Mouse (Mus musculus) T-helper 1 cell (primary cell): ENCODE results near the gene Nptn.

Experiments
- in situ Hi-C: fragments of 300-600 bp; cut with MboI, MseI; formaldehyde crosslinking; loops from one replicate; pipeline ENCODE4 v1.15.1; 2025; ENCODE audit warnings: high pct_unique_total_duplicates

Gene Nptn

DNA sequence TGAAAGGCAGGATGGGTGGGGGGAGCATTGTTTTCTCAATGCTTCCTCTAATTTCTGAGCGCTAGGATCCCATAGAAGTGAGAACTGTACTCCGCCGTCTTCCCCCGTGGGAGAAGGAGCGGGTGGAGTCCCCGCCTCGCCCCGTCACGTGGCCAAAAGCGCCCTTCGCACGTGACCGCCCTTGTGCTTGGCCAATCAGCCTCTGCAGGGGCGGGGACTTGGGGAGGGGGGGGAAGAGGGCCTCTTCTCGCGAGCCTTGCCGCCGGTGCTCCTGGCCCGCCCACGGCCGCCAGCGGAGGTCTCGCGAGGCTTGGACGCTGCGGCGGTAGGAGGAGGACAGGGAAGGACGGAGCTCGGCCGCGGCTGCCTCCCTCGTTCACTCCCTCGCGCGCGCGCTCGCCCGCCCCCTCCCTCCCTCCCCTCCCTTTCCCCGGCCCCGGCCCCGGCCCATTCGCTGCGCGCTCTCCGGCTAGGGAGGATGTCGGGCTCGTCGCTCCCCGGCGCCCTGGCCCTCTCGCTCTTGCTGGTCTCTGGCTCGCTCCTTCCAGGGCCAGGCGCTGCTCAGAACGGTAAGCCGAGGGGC, at the start of gene Nptn:
TSS of gene Nptn (plus strand) at position 283 of the 583 bp plus-strand sequence.
- in situ Hi-C loops, result loop anchor here (25.0 kb wide), 1 partner anchor 720 kb away; no protein-coding TSS in a partner anchor

DNA sequence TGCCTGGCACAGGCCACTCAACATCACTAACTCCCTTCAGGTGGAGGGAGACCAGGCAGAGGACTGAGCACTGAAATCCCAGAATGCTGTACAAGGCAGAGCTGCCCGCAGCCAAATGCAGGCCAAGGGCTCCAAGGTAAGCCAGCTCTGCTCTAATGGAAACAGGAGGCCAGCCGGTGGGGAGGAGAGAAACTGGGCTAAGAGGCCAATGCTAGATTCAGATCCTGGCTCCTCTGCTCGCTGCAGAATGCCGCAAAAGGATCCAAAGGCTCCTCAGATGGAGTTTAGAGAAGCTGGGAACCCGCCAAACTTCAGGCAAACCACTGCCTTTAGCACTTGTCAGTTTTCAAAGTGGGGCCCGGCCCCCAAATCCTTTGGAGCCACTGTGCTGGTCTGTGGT, 48.7 kb upstream of the Nptn start:
- in situ Hi-C loops, result no loop called here

DNA sequence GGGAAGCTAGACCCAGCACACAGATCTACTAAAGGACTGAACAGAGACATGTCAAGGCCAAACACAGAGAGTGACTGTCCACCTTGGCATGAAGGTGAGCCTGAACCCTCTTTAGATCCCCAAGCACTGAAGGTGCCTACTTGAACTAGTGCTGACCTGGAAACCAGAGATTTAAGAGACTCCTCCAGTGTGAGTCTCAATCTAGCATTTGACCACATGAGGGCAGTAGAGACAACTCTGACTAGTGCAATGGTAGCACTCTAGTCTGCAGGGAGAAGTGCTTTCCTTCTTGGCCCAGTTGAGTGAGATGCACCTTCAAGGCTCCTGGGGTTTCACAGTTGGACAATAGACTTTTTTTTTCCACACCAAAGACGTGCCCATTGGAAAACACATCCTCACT, 47.3 kb upstream of the Nptn start:
- in situ Hi-C loops, result loop anchor here (5.0 kb wide), 1 partner anchor 393 kb away; no protein-coding TSS in a partner anchor

DNA sequence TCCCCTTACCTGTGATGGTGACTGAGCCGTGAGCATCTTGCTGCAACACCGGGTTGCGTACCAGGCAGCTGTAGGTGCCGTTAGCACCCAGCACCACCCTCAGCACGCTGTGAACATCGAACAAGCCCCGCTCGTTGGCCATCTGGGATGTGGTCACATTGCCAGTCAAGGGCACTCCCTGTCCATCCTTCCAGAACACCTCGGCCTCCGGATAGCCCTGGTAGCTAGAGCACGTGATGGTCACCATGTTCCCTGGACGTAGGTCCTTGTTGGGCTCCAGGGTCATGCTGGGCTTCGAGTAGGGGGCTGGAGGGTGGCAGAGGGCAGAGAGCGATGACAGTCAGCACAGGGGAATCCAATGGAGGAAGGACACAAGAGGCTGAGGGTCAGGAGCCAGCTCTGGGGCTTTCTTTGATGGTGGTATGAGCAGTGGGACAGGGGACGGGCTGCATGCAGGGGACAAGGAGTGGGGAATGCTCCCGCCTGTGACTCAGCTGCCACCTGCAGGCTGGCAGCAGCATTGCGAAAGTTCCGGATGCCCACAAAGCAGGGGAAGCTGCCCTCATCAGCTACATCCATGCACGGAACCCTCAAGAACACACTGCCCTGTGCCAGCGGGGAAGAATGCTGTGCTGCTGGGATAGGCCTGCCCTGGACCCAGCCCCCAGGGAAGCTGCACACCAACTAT, 46.4 kb upstream of the Nptn start:
- in situ Hi-C loops, result loop anchor here (5.0 kb wide), 1 partner anchor 392 kb away; no protein-coding TSS in a partner anchor

DNA sequence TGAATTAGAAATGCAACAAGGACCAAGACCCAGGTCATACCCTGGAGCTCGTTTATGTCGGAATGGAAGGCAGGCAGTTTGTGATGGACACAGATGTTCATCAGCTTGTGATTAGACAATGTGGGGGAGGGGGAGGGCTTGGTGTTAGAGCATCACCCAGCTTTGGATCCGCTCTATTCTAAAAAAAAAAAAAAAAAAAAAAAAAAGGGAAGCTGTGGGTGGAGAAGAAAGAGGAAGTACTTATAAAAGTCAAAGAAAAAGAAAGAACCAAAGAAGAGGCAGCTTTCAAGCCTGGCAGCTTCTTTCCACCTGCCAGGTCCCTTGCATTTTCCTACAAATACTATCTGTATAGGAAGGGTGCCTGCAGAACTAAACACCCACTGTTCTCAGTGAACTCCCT, 44.3 kb upstream of the Nptn start:
- in situ Hi-C loops, result loop anchor here (5.0 kb wide), 1 partner anchor 390 kb away; no protein-coding TSS in a partner anchor

DNA sequence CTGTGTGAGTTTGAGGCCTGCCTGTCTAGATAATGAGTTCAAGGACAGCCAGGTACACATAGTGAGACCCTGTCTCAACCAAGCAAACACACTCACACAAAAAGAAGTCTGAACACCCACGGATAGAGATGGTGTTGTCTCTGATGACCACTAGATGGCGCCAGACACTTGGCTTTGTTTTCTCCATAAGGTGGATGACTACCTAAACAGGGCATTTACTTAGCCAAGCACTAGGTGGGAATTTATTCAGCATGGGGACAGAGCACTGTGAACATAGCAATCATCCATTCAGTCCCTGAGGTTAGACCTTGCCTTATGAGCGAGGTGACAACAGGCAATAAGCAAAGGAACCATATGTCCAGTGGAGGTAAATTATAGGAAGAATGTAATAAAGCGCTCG, 42.2 kb upstream of the Nptn start:
- in situ Hi-C loops, result loop anchor here (5.0 kb wide), 2 partner anchors 87 to 387 kb away; no protein-coding TSS in a partner anchor

DNA sequence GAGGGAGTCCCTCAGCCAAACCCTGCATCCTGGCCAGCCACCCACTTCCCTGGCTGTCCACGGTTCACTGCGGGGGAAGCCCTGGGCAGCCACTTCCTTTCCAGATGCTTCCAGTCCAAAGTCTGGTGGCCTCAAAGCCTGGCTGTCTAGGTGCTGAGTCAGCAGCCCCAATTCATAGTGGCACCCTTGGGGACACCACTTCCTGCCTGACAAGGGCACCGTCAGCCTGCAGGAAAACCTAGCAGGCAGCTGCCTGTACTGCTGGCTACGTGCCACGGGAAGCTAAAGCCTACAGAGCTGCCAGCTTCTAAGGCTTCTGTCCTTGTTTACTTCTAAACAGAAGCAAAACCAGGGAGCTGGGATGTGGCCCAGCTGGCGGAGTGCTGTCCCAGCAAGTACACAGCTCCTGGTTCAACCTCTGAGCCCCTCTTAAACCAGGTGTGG, 40.1 kb upstream of the Nptn start:
- in situ Hi-C loops, result loop anchor here (5.0 kb wide), 1 partner anchor 85 kb away; no protein-coding TSS in a partner anchor

DNA sequence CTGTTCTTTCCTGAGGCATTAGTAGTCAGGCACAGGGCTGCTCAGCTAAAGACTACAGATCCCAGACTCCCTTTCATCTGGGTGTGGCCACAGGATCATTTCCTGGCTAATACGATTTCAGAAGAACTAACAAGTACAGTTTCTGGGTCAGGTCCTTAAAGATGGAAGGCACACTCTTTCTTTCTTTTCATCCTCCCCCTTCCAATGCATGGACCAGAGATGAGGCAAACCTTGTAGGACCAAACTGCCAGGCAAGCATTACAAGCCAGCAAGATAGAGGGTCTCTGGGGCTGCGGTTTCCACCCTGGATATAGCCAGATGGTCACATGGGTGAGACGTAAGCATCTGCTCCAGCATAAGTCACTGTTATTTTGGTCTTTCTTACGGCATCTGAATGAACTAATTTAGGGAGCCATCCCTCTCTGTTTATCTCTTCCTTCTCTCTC, 37.1 kb upstream of the Nptn start:
- in situ Hi-C loops, result loop anchor here (5.0 kb wide), 1 partner anchor 82 kb away; no protein-coding TSS in a partner anchor

DNA sequence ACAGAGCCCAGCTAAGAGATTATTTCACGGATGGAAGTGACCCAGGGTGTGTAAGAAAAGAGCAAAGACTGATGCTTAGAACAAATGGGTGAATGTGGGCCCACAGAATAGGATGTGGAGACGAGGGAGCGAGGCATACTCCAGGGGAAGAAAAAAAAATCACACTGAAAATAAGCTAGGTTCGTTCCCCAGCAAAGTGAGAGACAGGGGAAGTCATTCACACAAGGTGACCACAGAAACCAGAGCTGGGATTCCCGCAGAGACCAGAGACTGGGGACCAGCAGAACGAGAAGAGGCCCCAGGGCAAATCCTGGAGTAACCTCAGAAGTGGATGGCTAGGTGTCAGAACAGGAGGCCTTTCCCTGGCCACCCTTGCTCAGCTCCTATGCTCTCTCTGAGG, 36.6 kb upstream of the Nptn start:
- in situ Hi-C loops, result no loop called here

DNA sequence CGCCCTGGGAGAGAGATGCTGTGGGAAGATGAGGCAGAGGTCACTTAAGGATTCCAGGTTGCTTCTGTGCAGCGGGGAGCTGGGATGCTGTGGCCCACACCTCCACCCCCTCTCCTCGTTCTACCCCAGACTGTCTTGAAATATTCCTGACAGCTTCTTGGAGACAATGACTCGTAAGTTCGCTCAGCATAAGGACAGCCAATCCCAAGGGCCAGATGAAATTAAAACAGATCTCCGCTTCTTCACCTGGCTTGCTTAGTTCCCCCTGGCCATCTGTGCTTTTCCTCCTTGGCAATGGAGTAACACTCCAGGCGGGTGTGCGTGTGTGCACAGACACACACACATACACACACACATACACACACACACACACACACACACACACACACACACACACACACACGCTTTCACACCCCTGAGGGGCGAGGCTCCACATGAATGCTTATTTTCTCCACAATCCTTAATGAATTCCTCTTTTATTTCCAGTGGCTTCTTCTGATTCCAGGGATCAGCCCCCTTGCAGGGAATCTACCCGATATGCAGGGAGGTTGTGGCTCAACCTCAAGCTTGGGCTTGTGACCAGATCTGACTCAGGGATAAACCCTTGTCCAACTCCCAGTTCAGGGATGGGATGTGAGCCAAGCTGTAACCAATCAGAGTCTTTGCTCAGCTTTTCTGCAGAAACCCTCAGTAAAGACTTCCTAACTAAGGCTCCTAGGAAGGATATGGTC, 35.2 kb upstream of the Nptn start:
- in situ Hi-C loops, result no loop called here

DNA sequence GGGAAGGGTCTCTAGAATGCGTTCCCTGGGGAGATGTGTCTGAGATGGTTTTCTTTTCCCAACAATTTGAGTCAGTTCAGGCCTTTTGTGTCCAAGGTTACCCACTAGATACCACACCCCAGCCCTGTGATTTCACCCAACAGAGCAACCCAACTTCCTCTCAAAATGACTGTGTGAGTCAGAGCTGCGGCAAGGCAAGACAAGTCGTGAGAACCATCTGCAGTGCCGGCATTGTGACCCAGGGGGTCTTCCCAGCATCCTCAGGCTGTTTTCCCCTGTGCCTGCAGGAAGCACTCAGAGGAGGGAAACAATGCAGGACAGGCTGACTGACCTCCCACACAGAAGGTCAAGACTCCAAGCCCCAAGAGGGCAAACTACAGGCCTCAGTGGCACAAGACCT, 33.1 kb upstream of the Nptn start:
- in situ Hi-C loops, result no loop called here

DNA sequence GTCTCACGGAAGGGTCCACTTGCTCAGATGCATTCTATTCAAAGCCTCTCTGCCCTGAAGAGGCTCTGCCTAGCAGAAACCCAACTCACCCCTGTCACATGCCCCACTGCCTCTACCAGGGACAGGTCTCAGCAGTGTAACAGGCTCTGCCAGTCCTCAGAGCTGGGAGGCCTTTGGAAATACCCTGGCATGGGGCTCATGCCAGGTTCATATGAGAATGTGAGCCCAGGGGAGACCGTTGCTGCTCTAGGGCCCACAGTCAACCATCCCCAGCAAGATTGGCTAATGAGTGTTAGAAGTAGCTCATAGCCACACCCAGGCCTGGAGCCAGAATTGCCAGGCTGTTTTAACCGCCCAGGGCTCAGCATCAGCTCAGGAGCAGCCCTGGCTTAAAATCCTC, 32.3 kb upstream of the Nptn start:
- in situ Hi-C loops, result loop anchor here (10.0 kb wide), 2 partner anchors 115 to 1775 kb away; no protein-coding TSS in a partner anchor

DNA sequence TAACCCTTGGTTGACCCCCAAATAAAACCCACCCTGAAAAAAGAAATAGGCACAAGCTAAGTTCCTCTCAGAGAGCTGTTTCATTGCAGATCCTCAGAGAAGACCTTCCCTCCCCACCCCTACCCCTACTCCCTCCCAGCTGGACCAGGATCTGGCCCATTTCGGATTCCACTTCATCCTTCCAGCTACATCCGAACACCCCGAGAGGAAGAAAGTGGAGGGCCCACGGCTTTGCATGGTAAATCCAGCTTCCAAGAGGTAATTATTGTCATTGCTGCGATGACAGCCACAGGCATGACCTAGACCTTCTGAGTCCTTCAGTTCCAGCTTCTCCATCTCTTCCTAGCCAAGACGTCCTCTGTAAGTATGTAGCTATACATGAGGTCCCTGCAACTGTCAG, 31.1 kb upstream of the Nptn start:
- in situ Hi-C loops, result loop anchor here (10.0 kb wide), 2 partner anchors 114 to 1776 kb away; no protein-coding TSS in a partner anchor

DNA sequence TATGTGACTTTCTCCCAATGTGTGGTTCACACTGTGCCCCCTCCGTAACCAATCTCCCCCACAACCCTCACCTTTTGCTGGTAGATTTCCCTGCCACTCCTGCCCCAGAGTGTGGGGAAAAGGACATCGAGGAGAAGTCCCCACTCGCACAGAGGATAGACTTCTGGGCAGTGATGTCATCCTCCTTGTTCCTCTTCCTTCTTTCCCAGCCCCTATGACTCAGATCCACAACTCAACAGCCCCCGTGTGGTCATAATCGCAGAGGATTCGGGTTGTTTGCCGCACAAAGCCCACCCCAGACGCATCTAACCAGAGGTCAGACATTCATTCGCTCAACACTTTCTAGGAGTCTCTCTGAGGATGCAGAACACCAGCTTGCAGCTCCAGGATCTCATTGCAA, 30.0 kb upstream of the Nptn start:
- in situ Hi-C loops, result loop anchor here (10.0 kb wide), 2 partner anchors 113 to 1777 kb away; no protein-coding TSS in a partner anchor

DNA sequence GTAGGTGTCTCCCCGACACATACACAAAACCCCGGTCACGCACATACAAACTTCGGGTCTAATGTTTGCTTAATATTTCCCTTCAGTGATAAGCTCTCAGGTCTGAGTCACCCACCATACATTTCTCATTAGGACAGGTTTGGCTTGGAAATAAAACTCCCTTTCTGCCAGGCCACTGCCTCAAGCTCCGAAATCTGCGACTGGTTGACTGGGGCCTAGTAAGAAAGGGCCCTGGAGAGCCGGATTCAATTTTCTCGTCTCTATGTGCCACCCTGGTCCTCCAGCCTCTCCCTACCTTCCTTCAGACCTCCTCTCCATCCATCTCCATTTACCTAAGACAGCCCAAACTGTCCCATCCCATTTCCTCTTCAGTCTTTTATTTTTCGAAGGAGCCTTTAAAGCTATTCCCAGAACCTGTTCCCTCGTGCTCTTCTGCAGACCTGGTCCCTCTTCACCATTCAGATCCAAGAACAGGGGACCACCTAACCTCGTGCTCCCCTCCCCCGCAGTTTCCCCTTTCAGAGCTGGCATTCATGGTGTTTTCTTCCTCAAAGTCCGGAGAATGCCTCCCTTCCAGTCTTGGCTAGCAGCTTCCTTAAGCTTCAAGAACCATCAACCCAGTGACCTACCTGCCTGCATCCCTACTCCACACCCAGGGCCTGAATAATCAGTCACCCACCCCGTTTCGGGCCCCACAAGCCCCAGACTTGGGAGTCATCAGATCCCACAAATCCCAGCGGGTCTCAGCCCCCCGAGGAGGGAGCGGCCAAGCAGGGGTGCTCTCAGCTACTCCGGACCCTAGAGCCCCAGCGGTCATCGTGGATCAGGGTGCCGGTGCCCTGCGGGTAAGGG, 27.8 kb upstream of the Nptn start:
- in situ Hi-C loops, result loop anchor here (10.0 kb wide), 2 partner anchors 111 to 1779 kb away; no protein-coding TSS in a partner anchor

DNA sequence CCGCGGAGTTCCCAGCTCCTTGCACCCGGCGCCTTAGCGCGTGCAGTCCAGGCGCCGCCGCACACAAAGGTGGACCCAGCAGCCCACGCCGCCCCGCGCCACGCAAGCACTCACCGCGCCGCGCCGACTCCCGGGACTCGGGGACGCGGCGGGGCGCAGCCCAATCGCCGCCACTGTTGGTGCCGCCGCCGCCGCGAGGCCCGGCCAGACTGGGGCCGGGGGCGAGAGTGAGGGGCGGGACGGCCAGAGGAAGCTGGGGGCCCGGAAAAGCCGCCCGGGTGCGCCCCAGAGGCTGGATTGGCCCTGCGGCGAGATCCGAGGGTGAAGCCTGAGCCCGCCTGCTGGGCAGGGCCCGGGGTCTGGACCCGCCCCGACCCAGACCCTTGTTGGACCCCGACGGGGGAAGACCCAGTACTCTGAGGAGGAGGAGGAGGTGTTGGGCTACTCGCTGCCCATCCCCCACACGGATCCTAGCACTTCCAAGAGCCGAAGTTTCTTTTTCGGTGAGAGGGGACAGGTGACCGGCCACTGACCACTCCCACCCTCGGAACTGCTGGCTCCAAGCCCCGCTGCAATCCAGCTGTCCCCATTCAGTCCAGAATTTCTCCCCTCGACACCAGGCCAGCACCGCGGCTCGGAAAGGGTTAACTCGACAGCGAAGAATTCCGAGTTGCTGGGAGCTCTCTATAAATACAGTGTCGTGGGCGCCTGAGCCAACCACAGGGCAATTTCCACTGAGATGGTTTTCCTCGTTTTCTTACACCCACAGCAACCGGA, 26.9 kb upstream of the Nptn start, which contains the start of gene Cd276:
TSS of gene Cd276 (minus strand) at position 530 of the 777 bp plus-strand sequence.
- in situ Hi-C loops, result loop anchor here (10.0 kb wide), 2 partner anchors 110 to 1780 kb away; no protein-coding TSS in a partner anchor

DNA sequence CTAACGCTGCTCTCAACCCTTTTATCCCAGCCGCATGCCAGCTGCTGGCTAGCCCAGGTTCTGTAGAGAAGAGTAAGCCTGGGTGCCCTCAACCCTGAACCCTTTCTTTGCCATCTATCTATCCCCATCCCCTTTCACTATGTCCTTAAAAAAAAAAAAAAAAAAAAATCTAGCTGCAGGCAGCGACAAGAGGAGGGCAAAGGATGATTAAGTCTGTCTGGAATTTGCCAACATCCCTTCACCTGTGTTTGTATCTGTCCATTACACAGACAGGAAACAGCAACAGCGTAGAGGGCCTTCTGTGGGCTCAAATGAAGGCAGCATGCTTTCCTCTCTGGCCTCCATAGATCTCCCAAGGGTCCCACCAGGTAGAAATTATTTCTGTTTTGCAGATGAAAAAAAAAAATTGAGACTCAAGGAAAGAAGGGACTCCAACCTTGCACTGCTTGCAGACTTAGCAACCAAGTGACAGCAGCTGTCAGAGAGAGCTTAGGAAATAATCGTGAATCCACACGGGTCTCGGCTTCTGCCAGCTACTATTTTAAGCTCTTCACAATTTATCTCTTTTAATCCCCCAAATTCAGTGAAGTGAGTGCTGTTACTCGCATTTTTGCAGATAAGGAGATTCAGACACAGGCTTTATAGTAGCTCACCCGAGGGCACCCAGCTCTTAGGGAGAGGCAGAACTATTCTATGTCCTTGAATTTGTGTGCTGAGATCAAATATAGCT, 26.2 kb upstream of the Nptn start:
- in situ Hi-C loops, result loop anchor here (10.0 kb wide), 2 partner anchors 109 to 1781 kb away; no protein-coding TSS in a partner anchor

DNA sequence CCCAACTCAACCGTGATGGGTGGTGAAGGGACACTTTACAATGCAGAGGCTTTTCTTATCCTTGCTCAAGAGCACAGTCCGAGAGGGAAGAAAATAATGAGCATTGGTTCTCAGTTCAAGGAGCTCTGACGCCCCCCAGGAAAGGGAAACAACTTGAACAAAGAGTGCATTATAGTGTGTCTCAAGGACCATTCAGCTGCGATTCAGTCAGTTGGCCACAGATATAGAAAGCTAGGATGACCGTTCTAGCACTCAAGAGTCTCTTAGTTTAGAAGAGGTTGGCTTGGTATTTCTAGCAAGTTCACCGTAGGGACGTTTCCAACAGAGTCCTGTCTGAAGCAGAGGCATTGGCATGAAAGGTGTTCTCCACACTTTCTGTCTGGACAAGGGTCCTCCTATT, 25.4 kb upstream of the Nptn start:
- in situ Hi-C loops, result loop anchor here (10.0 kb wide), 2 partner anchors 108 to 1782 kb away; no protein-coding TSS in a partner anchor
